Mouse (Mus musculus): ENCODE results near the gene Luzp2.
"Not testable (repeated sequence)": the region's sequence is repeated elsewhere in the genome, so short reads cannot be mapped to it uniquely, and the experiment has no call there.

Gene Luzp2

DNA sequence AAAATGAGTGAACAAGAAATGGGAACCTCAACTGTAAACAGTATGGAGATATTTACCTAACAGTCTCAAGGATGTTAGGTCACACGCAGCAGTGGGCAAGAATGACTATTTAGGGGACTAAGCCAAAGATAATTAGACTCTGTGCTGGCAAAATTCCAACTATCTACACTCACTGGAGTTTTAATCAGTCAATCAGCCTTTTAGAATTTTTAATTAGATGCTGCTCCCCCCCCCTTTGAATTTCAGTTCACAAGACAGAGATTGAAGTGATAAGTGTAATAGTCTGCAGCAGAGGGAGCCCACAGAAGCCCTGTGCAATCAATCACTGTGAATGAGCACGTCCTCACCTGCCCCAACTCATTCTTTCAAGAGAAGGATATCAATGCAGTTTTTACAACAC lies 165.1 kb downstream of the Luzp2 start:
- no peak for DNase-seq (ENCODE audit: low read depth, low spot score)

DNA sequence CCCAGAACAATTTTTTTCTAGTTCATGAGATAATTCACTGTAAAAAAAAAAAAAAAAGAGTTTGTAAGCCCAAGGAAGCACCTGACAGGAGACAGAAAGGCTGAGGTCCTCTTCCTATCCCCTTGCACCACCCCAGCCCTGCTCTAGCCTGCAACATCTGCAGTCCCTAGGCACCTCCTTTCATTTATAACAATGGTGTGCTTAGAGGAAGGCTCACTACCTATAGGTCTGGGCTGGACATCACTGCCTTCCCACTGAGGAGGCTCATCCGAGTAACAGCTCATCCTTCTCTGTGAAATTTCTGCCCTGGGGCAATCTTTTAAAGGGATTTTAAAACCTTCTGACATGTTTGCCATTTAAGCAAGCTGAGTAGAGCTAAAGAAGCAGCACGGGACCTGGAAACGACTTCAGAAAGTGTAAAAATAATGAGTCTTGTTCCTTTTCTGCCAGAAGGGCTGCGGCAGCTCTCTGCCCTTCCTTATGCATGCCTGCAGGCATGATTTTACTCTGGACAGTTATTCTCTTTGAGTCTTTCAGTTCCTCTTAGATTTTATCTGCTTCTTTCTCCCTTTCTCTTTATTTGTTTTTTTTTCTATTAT lies 174.0 kb downstream of the Luzp2 start:
- DNase-seq (ENCODE audit: low read depth, low spot score): no peak

DNA sequence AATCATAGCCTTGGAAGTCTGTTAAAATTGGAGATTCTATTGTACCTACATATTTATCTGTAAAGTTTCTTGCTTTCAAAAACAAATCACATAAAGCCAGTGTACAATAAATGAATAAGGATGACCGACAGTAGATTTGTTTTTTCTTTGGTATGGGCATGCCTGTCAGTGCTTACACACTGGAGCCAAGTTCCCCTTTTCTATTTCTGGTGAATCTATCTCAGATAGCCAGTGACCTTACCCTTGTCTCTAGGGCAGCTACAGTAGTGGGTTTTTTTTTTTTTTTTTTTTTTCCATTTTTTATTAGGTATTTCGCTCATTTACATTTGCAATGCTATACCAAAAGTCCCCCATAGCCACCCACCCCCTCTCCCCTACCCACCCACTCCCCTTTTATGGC lies 298.6 kb downstream of the Luzp2 start:
- DNase-seq (ENCODE audit: low read depth, low spot score): not testable (repeated sequence)

DNA sequence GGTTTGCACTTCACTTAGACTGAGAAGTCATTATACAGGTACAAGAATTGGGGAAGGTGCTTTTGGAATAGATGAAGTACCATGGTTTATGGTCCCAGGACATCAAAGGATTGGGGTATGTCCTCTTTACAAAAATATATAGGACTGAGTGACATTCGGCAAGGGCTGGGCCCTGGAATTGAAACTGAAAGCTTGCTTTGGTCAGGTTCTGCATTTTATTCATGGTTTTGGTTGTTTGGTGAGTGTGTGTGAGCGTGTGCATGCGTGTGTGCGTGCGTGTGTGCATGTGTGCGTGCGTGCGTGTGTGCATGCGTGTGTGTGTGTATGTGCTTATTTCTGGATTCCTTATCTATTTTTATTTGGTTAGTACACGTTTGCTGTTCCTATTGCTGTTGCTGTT lies 353.6 kb downstream of the Luzp2 start:
- DNase-seq (ENCODE audit: low read depth, low spot score): no peak

DNA sequence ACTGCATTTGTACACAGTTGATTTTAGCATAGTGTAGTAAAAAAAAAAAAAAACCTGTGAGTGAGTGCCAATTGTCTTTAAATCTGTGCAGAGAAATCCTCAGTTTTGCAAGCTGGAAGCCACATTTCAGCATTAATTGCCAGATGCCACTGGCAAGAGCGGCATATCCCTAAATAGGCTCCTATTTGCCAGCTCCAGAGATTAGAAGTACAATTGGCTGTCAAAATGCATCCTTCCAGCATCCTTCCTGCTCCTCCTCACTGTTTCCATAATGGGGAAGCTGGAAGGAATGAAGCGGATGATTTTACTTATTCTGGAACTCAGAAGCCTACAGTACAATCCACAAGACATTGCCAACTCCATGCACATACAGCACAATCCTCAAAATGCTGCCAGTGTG lies 354.2 kb downstream of the Luzp2 start:
- DNase-seq (ENCODE audit: low read depth, low spot score): no peak

DNA sequence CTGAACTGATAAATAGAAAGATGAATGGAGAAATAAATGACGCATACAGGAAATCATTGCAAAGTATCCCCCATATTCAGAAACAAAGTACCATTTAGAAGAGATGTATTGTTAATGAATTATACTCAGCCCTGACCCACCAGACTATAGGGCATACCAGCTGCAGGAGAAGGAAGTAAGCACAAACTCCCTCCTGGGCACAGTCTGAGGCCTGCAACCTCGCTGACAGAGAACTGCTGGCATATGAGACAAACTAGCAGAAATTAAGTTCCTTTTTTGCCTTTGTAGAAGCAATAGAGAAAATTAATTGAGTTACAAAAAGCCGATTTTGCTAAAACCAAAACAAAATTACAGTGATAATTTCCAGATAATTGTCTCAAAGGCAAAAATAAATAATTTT lies 355.4 kb downstream of the Luzp2 start:
- DNase-seq (ENCODE audit: low read depth, low spot score): no peak

DNA sequence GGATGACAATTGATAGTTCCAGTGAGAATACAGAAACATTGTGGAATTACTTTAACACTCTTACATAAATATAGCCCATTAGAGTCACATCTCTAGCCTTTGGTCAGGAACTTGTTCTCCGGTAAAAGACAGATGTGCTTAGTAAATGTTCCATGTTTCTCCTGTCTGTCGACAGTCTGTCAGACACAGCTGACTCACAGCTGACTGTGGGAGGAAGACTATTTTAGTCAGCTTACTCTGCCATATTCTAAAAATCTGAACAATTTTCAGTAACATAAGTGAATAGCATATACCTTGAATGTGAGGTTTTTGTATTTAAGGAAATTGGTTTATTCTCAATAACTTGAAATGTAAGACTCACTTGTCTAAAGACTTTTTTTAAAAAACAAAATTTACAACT lies 363.5 kb downstream of the Luzp2 start:
- no peak for DNase-seq (ENCODE audit: low read depth, low spot score)

DNA sequence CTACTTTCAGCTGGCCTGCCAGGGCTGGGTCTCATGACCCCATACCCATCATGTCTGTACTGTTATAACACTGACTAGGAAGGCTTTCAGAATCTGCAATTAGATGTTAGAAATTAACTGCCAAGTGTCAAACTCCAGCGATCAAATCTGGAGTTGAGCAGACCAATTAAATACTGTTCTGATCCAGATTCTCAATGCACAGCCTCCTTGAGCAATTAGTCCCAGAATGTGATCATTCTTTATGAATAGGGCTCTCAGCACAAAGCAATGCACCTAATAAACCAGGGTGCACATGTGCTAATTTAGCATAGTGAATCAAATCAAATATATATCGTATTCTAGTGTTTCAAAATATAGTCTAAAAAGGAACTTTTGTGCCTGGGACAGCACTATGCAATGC lies 387.7 kb downstream of the Luzp2 start:
- no peak for DNase-seq (ENCODE audit: low read depth, low spot score)

DNA sequence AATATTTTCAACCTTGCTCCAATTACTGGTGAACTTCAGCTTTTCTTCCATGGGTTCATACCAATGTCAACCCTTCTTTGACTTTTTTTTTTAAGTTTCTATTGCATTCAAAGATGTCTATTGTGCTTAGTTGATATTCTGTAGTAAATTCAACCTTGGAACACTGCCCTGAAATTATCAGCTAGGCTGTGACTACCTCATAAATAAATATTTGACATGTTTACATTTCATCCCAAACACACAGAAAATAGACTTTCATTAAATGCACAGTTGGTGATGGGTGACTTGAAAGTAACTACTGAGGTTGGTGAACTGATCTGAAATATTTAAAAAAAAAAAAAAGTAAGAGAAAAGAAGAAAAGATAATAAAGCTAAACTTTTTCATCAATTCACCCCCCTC lies 394.1 kb downstream of the Luzp2 start:
- no peak for DNase-seq (ENCODE audit: low read depth, low spot score)
